Mouse (Mus musculus) intestine, postnatal 0 days (tissue): ENCODE data around the gene Pkd1l2. TPM values are rescaled to one million over a fixed set of nuclear protein-coding genes. Genes with fewer than 3 reads are reported as not detected.
A peak's percentile ranks its signal among the peaks of the same experiment; 100 is the strongest.

Source experiments
- ATAC-seq: fragments of 200-750 bp; cut with Nextera tagmentation; 2 replicates; pipeline ENCODE4 v1.8.0; 2017; ENCODE audit warnings: mild to moderate bottlenecking, moderate TSS enrichment, moderate library complexity
- H3K27ac ChIP-seq: fragments of 300-500 bp; sonication (generic); 2 replicates; pipeline ENCODE4 v1.5.1; 2014; ENCODE audit warnings: mild to moderate bottlenecking, low read depth, low read length, moderate library complexity
- H3K27me3 ChIP-seq: fragments of 300-500 bp; sonication (generic); replicated peaks from 2 replicates; pipeline ENCODE4 v1.6.1; 2014; ENCODE audit warnings: low read length, mixed read lengths; ENCODE audit not compliant: control insufficient read depth, insufficient read depth
- H3K36me3 ChIP-seq: fragments of 300-500 bp; sonication (generic); 2 replicates; pipeline ENCODE4 v1.6.1; 2014; ENCODE audit warnings: mild to moderate bottlenecking, moderate library complexity; ENCODE audit not compliant: control insufficient read depth, insufficient read depth
- H3K4me1 ChIP-seq: fragments of 300-500 bp; sonication (generic); replicated peaks from 2 replicates; pipeline ENCODE4 v1.6.1; 2014; ENCODE audit warnings: antibody characterized with exemption, low read length, mixed read lengths; ENCODE audit not compliant: control insufficient read depth, insufficient read depth
- H3K4me2 ChIP-seq: fragments of 300-500 bp; sonication (generic); replicated peaks from 2 replicates; pipeline ENCODE4 v1.6.1; 2014; ENCODE audit warnings: low read depth, mild to moderate bottlenecking, moderate library complexity
- H3K4me3 ChIP-seq: fragments of 300-500 bp; sonication (generic); 2 replicates; pipeline ENCODE4 v1.5.1; 2014; ENCODE audit warnings: low read depth, low read length
- H3K9ac ChIP-seq: fragments of 300-500 bp; sonication (generic); 2 replicates; pipeline ENCODE4 v1.6.1; 2014; ENCODE audit warnings: mild to moderate bottlenecking, low read depth, low read length
- H3K9me3 ChIP-seq: fragments of 300-500 bp; sonication (generic); 2 replicates; pipeline ENCODE4 v1.6.1; 2016; ENCODE audit warnings: mixed run types; ENCODE audit not compliant: control insufficient read depth
- CTCF ChIP-seq: sonication (generic); IDR thresholded peaks from 2 replicates; pipeline ENCODE4 v1.5.1; 2016; ENCODE audit warnings: low read depth, mild to moderate bottlenecking, control low read depth, antibody characterized with exemption, moderate library complexity
- WGBS: fragments of 180-500 bp; shearing (Covaris S2); extraction: QIAGEN DNeasy Blood & Tissue Kit; methylation state at CpG from one replicate; pipeline ENCODE4 v1.1.7; 2014; 5-methylcytosine and 5-hydroxymethylcytosine counted together
- polyA plus RNA-seq: library from polyadenylated mRNA; unstranded; fragments of >200 nt; fragmentation: Nextera tagmentation; extraction: Ambion mirVana; gene quantifications from 2 replicates; pipeline ENCODE4 v1.2.1, GENCODE M21; 2015

Gene Pkd1l2
- polyA plus RNA-seq, 1 experiment from 2014 or later: 0.33 TPM

DNA sequence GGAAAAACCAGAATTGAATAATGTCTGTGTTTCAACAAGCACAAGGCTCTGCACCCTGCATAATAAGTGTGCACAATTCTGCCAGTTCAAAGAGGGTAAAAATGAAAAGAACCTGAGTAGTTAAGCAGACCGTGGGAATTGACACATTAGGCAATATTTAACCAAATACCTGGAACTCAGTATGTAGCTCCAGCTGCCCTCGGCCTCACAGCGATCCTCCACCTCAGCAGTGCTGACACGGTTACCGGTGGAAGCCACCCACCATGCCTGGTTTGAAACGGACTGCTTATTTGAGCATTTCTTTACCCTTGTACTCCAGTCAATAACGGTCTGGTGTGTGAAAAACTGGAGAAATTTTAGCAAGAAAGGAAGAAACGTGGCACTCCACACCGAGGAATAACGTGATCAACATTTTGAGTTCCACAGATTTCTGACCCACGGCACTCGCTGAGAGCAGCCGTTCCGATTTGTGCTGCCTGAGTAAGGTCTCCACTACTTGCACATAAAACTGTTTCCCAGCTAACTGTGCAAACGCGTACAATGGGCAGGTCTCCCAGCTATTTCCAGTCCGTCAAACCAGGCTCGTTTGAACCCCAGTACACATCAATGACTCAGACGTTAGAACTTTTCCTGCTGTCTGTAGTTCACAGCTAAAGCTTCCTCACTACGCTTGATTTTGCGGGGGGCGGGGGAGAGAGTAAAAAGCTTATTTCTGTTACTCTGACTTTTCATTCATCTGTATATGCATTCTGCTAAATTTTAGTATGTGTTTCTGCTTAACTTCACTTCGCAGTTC lies 89.9 kb downstream of the Pkd1l2 start:
- WGBS: 4% methylated on average over 23 of the region's 23 CpGs
- H3K9me3 ChIP-seq: no peaks in the 10 kb centered on the region
- peak overlapping the region; percentile 54 for H3K9ac ChIP-seq
- peak overlapping the region; percentile 80 for H3K4me2 ChIP-seq
- TF ChIP-seq CTCF: no peak
- peaks cover 14% of the 10 kb centered on the region for H3K36me3 ChIP-seq
- H3K27me3 ChIP-seq: no peaks in the 10 kb centered on the region; the same call in 1 of the 2 replicates
- peak overlapping the region; percentile 63 for H3K4me3 ChIP-seq
- H3K27ac ChIP-seq: peak overlapping the region; percentile 87
- no peaks in the 10 kb centered on the region for H3K4me1 ChIP-seq
- no peak for ATAC-seq

DNA sequence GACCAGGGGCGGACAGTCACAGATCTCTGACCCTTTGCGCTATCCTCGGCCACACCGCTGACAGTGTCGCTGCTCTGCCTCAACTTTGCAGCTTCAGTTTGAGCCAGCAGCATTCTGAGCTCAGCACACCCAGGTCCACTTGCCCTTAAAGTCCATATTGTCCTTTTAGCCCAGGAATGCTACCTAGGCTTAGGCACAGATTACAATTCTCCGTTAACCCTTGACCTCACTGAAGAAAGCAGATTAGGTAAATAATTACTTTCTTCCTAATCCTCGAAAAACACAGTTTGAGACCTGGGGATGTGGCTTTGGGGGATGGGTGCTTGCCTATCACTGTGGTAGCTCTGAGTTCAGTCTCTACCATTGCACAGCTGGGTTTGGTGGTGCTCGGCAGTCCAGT lies 91.0 kb downstream of the Pkd1l2 start:
- ATAC-seq: no peak
- WGBS: 77% methylated on average over 8 of the region's 8 CpGs
- no peak overlapping the region for H3K27ac ChIP-seq
- no peak overlapping the region for H3K4me3 ChIP-seq
- peaks cover 22% of the 10 kb centered on the region for H3K36me3 ChIP-seq
- H3K9me3 ChIP-seq: no peaks in the 10 kb centered on the region
- no peak overlapping the region for H3K9ac ChIP-seq
- H3K27me3 ChIP-seq: no peaks in the 10 kb centered on the region; the same call in 1 of the 2 replicates
- H3K4me1 ChIP-seq: no peaks in the 10 kb centered on the region
- no peak for TF ChIP-seq CTCF
- H3K4me2 ChIP-seq: peak overlapping the region; percentile 80

DNA sequence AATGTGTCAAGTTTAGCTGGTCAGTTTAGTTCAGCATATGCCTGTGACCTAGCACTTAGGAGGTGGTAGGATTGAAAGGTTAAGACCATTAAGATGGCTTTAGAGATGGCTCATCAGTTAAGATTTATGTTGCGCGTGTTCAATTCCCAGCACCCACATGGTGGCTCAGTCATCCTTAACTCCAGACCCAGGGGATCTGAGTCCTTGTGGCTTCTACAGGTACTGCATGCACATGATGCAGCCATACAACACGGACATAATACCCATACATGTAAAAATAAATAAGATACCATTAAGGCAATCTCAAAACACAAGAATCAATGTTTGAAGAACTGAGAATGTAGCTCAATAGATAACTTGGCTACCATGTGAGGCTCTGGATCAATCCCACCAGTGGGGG lies 92.4 kb downstream of the Pkd1l2 start:
- peak; percentile 37 for TF ChIP-seq CTCF

DNA sequence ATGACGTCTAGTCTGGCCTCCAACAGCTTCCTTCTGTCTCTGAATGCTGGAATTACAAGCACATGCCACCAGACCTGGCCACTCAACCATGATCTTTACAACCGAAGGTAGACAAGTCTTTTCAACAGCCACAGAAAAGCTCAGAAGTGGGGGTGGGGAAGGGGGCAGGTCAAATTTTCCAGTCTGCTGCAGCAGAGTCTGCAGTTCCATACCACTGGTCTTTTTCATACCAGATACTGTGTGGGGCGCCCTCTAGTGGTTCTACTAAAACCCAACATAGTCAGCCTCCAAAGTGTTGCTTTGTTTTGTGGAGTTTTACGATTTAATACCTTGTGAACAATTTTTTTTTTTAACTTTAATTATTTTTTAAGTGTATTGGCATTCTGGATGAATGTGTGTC lies 102.1 kb downstream of the Pkd1l2 start:
- no peak for ATAC-seq
- 23% methylated on average over 4 of the region's 4 CpGs for WGBS
- TF ChIP-seq CTCF: peak; percentile 80
- Histone ChIP-seq H3K27me3 (no peaks in the 10 kb centered on the region), H3K9me3 (no peaks in the 10 kb centered on the region), H3K4me2 (no peak overlapping the region), H3K4me1 (peaks cover 5% of the 10 kb centered on the region; the same call in 1 of the 2 replicates), H3K4me3 (no peak overlapping the region), H3K36me3 (peaks cover 23% of the 10 kb centered on the region), H3K9ac (no peak overlapping the region), H3K27ac (no peak overlapping the region)

More for the DNA sequence above, 92.4 kb downstream of the Pkd1l2 start:
- Histone ChIP-seq H3K4me3 (no peak overlapping the region), H3K27me3 (no peaks in the 10 kb centered on the region), H3K36me3 (peaks cover 34% of the 10 kb centered on the region), H3K9ac (no peak overlapping the region), H3K4me1 (no peaks in the 10 kb centered on the region), H3K9me3 (no peaks in the 10 kb centered on the region), H3K27ac (no peak overlapping the region), H3K4me2 (no peak overlapping the region)
- no peak for ATAC-seq
- 99% methylated on average over 3 of the region's 3 CpGs for WGBS

DNA sequence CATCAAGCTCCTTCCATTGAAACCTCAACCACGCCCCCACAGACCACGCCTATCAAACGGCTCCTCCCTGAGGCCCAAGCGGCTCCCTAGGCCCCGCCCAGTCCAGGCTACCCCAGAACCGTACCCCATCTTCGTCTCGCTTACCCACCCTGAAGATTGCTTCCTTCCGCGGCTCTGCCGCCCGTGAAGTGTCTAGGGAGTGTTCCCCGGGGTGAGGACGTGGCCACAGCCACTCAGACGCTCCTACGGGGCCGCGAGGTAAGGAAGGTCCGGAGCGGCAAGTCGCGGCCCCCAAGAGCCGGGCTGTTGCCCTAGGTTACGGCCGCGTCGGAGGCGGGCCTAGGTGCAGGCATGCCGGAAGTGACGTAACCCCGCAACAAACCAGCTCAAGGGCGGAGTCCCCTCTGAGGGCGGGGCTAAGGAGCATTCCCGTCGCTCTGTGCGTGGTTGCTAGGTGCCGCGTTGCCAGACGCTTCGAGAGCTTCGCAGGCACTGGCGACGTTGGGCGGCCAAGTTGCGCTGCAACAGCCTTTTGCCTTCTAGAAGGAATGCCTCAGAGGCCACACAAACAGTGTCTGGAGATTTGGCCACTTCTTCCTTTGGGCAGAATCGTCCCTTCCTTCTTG lies 103.5 kb downstream of the Pkd1l2 start, which contains the start of gene 1700030J22Rik:
Gene 1700030J22Rik, minus strand, starts transcription at position 329 of the 626 bp plus-strand sequence.
- Histone ChIP-seq H3K4me1 (peaks cover 5% of the 10 kb centered on the region; the same call in 1 of the 2 replicates), H3K4me3 (peak within 1 kb of the TSS; percentile 77), H3K9me3 (no peaks in the 10 kb centered on the region), H3K27ac (no peak within 1 kb of the TSS), H3K9ac (peak within 1 kb of the TSS; percentile 46), H3K4me2 (peak within 1 kb of the TSS; percentile 83), H3K27me3 (no peaks in the 10 kb centered on the region), H3K36me3 (peaks cover 13% of the 10 kb centered on the region)
- under 1% methylated on average over 46 of the region's 46 CpGs for WGBS
- peak; percentile 62 for TF ChIP-seq CTCF
- peak; percentile 99 for ATAC-seq

DNA sequence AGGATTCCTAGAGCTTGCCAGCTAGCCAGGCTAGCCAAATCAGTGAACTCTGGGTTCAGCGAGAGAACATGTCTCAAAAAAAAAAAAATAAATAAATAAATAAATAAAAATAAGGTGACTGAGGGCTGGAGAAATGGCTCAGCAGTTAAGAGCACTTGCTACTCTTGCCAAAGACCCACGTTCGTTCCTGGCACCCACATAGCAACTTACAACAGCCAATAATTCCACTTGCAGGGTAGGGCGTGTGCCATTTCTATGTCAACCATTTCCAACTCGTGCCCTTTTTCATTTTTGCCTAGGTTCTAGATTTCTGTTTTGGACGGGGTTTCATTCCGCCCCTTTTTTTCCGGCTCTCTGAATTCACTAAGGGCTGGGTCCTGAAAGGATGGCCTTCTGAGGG lies 104.2 kb downstream of the Pkd1l2 start:
- Histone ChIP-seq H3K4me1 (peaks cover 5% of the 10 kb centered on the region; the same call in 1 of the 2 replicates), H3K4me3 (peak overlapping the region; percentile 77), H3K27ac (no peak overlapping the region), H3K4me2 (peak overlapping the region; percentile 83), H3K27me3 (no peaks in the 10 kb centered on the region), H3K9ac (peak overlapping the region; percentile 32; the same call in 1 of the 2 replicates), H3K36me3 (peaks cover 11% of the 10 kb centered on the region), H3K9me3 (no peaks in the 10 kb centered on the region)
- ATAC-seq: no peak
- WGBS: 30% methylated on average over 8 of the region's 8 CpGs
- no peak for TF ChIP-seq CTCF
